8 mouse cellular contexts compared by ENCODE assay signal in genomic region chr7:19118028-19118771, GRCm38 (mm10). TPM values are rescaled to one million over a fixed set of nuclear protein-coding genes. Genes with fewer than 3 reads are reported as not detected.
DNase-seq lines count a peak whose midpoint lies in the region; ATAC-seq and TF ChIP-seq lines count a peak whose summit lies in the region.

Gene Gm4969, minus strand, starts transcription at chr7:19118368.

- H3K36me3 ChIP-seq in G1E (replicated peaks), result peaks cover 9% of the 10 kb centered on the region
- H3K36me3 ChIP-seq in forebrain, embryonic 14.5 days (ENCODE audit: control insufficient read depth, insufficient read depth, low read length), result no peaks in the 10 kb centered on the region
- no peaks in the 10 kb centered on the region for H3K36me3 ChIP-seq in hindbrain, embryonic 15.5 days

- intact Hi-C loops in left cerebral cortex, postnatal 14 days (cut with DNase I), result no loop called here

- H3K27ac ChIP-seq in forebrain, embryonic 14.5 days (ENCODE audit: low read depth, low read length), result no peak within 1 kb of the TSS
- peak within 1 kb of the TSS; percentile 33; the same call in 1 of the 2 replicates for H3K27ac ChIP-seq in hindbrain, embryonic 15.5 days (replicated peaks)

- H3K4me3 ChIP-seq in G1E (ENCODE audit: low read depth, low read length), result peak within 1 kb of the TSS; percentile 41; the same call in 1 of the 2 replicates
- peak within 1 kb of the TSS; percentile 22 for H3K4me3 ChIP-seq in forebrain, embryonic 14.5 days (ENCODE audit: low read depth, low read length)
- peak within 1 kb of the TSS; percentile 38 for H3K4me3 ChIP-seq in hindbrain, embryonic 15.5 days

- TF ChIP-seq CTCF in G1E (IDR thresholded peaks at IDR 0.05; ENCODE audit: low read depth, low read length), result no peak
- peak; percentile 11; the same call in 1 of the 2 replicates for TF ChIP-seq CTCF in brain, embryonic 14.5 days (IDR thresholded peaks at IDR 0.05; ENCODE audit: borderline replicate concordance, extremely low read depth, insufficient read depth, insufficient read length)

- ATAC-seq in G1E (ENCODE audit: extremely low read depth, insufficient number of reproducible peaks, low FRiP score, poor library complexity, severe bottlenecking), result no peak
- ATAC-seq in forebrain, embryonic 14.5 days, result peak; percentile 35
- peak; percentile 75 for ATAC-seq in hindbrain, embryonic 15.5 days (ENCODE audit: low FRiP score, low read depth)

- TF ChIP-seq POLR2A in brain, embryonic 14.5 days (IDR thresholded peaks at IDR 0.05; ENCODE audit: borderline replicate concordance, extremely low read depth, insufficient read depth, insufficient read length, poor library complexity, severe bottlenecking), result no peak

- no peak for DNase-seq in G1E (ENCODE audit: low spot score)
- peak; percentile 81 for DNase-seq in brain, embryonic 14.5 days (ENCODE audit: low read depth)
- DNase-seq in forebrain, embryonic 14.5 days (ENCODE audit: low spot score), result peak; percentile 69
- peak; percentile 73 to 86 for DNase-seq in left cerebral cortex, postnatal 14 days (ENCODE audit: low spot score in 2 of 2)
- peak; percentile 59 to 78 for DNase-seq in lung, postnatal 4 days
- peak; percentile 78 for DNase-seq in right cerebral cortex, postnatal 14 days
- DNase-seq in adipocyte (ENCODE audit: low spot score), result no peak

- H3K27me3 ChIP-seq in G1E (ENCODE audit: insufficient read depth, low read length), result peaks cover under 1% of the 10 kb centered on the region
- no peaks in the 10 kb centered on the region for H3K27me3 ChIP-seq in forebrain, embryonic 14.5 days (replicated peaks; ENCODE audit: control insufficient read depth, insufficient read depth, low read length)
- H3K27me3 ChIP-seq in hindbrain, embryonic 15.5 days, result 0 out of 2 replicates have a peak, but pooled peaks cover 2% of the 10 kb centered on the region

- 24% methylated on average over 55 of the region's 64 CpGs for WGBS in forebrain, embryonic 14.5 days
- WGBS in hindbrain, embryonic 15.5 days, result 15% methylated on average over 64 of the region's 64 CpGs

- H3K4me1 ChIP-seq in G1E (ENCODE audit: insufficient read depth, low read depth, low read length), result peaks cover 24% of the 10 kb centered on the region
- peaks cover 9% of the 10 kb centered on the region for H3K4me1 ChIP-seq in forebrain, embryonic 14.5 days (ENCODE audit: control insufficient read depth, insufficient read depth, low read length)
- H3K4me1 ChIP-seq in hindbrain, embryonic 15.5 days (replicated peaks), result peaks cover 28% of the 10 kb centered on the region

- peaks cover 7% of the 10 kb centered on the region for H3K9me3 ChIP-seq in G1E (replicated peaks)
- peaks cover 5% of the 10 kb centered on the region; the same call in 1 of the 2 replicates for H3K9me3 ChIP-seq in forebrain, embryonic 14.5 days (replicated peaks; ENCODE audit: control insufficient read depth, low read length)
- no peaks in the 10 kb centered on the region for H3K9me3 ChIP-seq in hindbrain, embryonic 15.5 days

- peak within 1 kb of the TSS; percentile 29; the same call in 1 of the 2 replicates for H3K9ac ChIP-seq in forebrain, embryonic 14.5 days (ENCODE audit: low read length)
- H3K9ac ChIP-seq in hindbrain, embryonic 15.5 days, result peak within 1 kb of the TSS; percentile 7; the same call in 1 of the 2 replicates

- H3K4me2 ChIP-seq in forebrain, embryonic 14.5 days (ENCODE audit: low read length), result peak within 1 kb of the TSS; percentile 45
- H3K4me2 ChIP-seq in hindbrain, embryonic 15.5 days, result peak within 1 kb of the TSS; percentile 69

RNA-seq across cellular contexts. Expression of gene Gm4969, which starts in this region (rescaled TPM):
- total RNA-seq in G1E (2014; fragmentation: Nextera tagmentation), result 0.39 TPM in 1 of 2 replicates, not detected in the other
- 0.05 TPM in 1 of 2 replicates, not detected in the other for total RNA-seq in G1E (2017)
- 0.01 TPM in 1 of 2 replicates, not detected in the other for polyA plus RNA-seq in G1E (2012)
- polyA plus RNA-seq in brain, embryonic 14.5 days (2012; rRNA removed), result 5.2 and 5.9 TPM in 2 replicates
- polyA plus RNA-seq in forebrain, embryonic 14.5 days (2014; fragmentation: Nextera tagmentation; extraction: Ambion mirVana), result 2.2 and 3.3 TPM in 2 replicates
- polyA plus RNA-seq in hindbrain, embryonic 15.5 days (2015; fragmentation: Nextera tagmentation; extraction: Ambion mirVana), result 6.9 and 8.1 TPM in 2 replicates
- under 1 TPM; 0.48 to 0.76 TPM for total RNA-seq in left cerebral cortex, postnatal 14 days (2021)

Comparison
In these comparisons a context has a peak if more than half of its experiments do, and no peak if none do; other contexts are left out.
1. Peak in DNase-seq in left cerebral cortex, postnatal 14 days; RNA of the gene not detected or under 1 TPM.
2. DNase-seq: peak in brain, embryonic 14.5 days (single experiment), forebrain, embryonic 14.5 days (single experiment), lung, postnatal 4 days (2 of 2) and right cerebral cortex, postnatal 14 days (single experiment); none in G1E (single experiment) and adipocyte (single experiment).
3. Peak in every context shown above with its lines, with median percentiles within 50 percentile points of each other: H3K4me3 ChIP-seq.